Mouse (Mus musculus) thymus, postnatal 14 days (tissue): ENCODE measurements around the gene Znrd1as.

ENCODE experiments used
- DNase-seq: peaks from one replicate; pipeline ENCODE4 v3.0.0; 2021

Gene Znrd1as

GRCm38 (mm10) chr17:36997033-36997735, 38.8 kb downstream of the Znrd1as start:
- peak; percentile 78 for DNase-seq

DNA sequence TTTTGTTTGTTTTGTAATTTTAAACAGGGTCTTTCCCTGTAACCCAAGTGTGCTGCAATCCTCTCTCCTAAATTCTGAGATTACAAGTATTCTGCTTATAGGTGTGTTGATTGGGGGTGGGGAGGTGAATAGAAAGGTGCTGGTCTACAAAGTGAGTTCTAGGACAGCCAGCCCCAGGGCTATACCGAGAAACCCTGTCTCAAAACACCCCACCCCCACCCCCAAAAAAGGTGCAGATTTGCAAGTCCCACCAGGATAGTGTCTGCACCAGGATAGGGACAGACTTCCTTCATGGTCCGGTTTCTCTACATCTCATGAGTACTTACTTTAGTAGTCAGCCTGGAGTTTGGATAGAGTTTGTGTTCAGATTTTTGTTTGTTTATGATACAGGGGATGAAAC, 40.1 kb downstream of the Znrd1as start:
- DNase-seq: no peak

DNA sequence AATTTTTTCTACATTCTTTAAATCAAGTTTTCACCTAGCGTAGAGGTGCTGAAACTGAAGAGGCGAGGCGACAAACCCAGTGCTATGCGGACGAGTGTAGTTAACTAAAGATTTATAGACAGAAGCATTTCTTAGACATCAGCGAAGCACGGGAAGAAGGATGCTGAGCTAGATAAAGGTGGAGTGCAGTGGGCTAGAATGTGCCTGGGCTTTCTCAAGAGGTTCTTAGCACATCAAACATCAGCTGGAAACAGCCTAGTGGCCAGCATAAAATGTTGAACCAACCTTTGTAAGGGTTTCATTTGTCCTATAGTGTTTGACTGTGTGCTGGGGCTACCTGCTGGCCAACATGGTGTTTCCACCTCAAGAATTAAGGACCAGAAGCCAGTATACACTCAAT, 42.5 kb downstream of the Znrd1as start, which contains the start of gene Zfp57:
Gene Zfp57, plus strand, starts transcription at position 301 of the 400 bp plus-strand sequence.
- DNase-seq: no peak

DNA sequence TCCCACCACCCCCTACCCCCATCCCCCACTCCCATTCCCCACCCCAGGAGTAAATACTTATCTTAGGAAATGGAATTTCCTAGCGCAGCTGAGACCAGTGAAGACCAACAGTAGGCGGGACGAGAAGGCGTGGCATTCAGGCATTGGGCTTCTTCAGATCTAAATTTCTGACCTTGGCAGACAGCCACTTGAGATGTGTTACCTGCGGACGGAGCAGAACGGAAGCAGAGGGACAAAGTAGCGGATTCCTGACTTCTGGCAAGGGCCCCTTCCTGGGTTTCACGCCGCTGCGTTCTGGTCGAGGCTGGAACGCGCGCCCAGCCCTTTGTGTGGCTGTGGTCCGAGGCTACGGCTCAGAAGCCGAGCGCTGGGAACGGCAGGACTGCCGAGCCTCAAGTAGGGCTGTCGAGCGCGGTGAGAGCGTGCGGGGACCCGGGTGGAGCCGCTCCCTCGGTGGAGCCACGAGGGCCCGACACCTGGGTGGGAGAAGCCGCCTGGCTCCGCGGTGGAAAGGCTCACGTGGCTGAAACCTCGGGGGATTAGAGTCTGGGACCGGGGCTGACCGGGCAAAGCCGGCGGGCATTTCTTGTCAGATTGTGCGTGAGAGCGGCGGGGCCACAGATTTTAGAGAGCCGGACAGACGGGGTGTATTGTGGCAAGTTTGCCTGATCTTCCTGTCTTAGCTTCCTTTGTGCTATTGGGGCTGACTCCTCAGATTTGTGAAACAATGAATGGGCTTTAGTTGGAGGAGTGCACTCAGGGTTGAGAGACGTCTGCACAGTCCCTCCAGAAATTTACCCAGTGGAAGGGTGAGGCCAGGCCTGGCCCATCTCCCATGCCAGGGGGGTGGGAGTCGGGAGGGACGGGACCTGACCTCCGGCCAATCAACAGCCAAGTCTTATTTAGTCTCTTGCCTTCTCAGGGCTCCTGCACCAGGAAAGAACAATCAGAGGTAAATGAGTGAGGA, 44.3 kb downstream of the Znrd1as start:
- DNase-seq: no peak

GRCm38 (mm10) chr17:37003366-37003765, 45.0 kb downstream of the Znrd1as start:
- DNase-seq: no peak

DNA sequence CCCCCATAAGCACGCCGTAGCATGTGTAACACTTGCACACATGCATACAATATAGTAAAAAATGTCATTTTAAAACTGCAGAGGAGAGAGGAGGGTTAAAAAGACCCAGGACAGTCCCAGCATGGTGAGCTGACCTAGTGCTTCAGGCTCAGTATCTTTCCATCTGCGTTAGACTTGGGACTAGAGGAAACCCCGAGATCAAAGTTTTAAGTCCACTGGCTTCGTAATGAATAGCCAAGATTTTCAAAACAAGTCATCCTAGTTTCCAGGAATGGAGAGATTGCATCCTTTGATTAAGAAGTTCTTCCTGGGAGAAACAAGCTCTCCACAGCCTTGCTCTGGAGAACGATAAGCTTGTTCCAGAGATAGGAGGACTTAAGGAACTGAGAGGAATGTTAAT, 49.8 kb downstream of the Znrd1as start:
- no peak for DNase-seq

DNA sequence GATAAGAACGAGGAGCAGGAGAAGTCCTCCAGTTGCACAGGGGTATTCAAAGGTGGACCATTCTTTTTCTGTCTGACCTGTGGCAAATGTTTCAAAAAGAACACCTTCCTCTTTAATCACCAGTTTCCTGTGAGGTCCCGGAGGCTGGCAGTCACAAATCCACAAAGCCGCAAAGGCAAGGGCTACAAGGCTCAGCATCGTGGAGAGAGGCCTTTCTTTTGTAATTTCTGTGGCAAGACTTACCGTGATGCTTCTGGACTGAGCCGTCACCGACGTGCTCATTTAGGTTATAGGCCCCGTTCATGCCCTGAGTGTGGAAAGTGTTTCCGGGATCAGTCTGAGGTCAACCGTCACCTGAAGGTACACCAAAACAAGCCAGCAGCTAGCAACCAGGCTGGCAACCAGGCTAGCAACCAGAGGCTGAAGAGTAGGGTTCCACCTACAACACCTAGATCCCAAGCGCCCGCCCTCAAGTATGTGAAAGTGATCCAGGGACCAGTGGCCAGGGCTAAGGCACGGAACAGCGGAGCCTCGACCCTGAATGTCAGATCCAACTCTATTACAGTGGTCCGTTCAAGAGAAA, 51.2 kb downstream of the Znrd1as start:
- no peak for DNase-seq

DNA sequence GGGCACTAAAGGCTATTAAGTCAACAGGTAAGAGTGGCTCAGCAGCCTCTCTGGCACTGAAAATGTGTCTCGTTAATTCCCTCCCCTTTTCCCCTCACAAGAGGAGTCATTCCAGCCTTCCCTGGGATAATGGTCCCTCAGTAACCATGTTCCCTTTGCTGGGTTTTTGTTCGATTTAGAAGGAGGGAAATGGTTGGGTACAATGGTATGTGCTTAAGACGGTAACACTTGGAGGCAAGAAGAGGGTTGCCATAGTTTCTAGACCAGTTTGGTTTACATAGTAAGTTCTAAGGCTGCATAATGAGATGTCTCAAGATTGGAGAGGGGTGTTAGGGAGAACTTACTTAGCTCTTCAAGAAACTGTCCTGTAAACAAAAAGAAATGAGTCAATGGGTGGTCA, 53.3 kb downstream of the Znrd1as start:
- DNase-seq: no peak

DNA sequence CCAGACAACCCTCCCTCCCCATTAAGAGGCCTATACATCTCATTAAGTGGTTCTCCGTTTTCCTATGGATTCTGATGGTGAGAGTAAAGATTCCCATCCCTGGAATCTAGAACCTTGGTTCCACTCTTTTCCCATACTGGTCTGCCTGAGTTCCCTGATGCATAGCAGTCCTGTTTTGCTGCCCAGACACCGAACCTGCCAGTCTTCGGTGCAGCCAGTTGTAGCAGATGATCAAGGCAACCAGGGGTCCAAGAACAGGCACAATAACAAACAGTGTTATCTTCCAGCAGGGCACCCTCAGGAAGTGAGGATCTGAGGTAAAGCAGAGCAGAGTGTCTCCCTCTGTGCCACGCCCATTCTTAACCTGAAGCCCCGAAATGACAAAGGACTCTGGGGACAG, 53.7 kb downstream of the Znrd1as start:
- no peak for DNase-seq
